Mouse (Mus musculus) urinary bladder, adult 18-20 months (tissue): ENCODE measurements at regions not wholly inside any gene's neighbourhood (a gene's known extent, or its start where the extent isn't known, plus 50 kb on each side); places are given as distances from the start of the nearest gene placed in this dataset.

ENCODE experiments used
- DNase-seq, 2 experiments: peaks; one replicate each; pipeline ENCODE4 v3.0.0; 2022; ENCODE audit warnings: low spot score in 2 of 2, mixed read lengths in 2 of 2

GRCm38 (mm10) chr3:34466312-34466711 is 183.9 kb upstream of the Sox2 start:
- DNase-seq = no peak

GRCm38 (mm10) chr3:34465040-34465831 is 185.0 kb upstream of the Sox2 start:
- DNase-seq = no peak

GRCm38 (mm10) chr3:34458766-34459165 is 191.4 kb upstream of the Sox2 start:
- no peak for DNase-seq

GRCm38 (mm10) chr3:34457821-34458220 is 192.4 kb upstream of the Sox2 start:
- DNase-seq = no peak

GRCm38 (mm10) chr3:34456488-34457433 is 193.4 kb upstream of the Sox2 start:
- DNase-seq = no peak

DNA sequence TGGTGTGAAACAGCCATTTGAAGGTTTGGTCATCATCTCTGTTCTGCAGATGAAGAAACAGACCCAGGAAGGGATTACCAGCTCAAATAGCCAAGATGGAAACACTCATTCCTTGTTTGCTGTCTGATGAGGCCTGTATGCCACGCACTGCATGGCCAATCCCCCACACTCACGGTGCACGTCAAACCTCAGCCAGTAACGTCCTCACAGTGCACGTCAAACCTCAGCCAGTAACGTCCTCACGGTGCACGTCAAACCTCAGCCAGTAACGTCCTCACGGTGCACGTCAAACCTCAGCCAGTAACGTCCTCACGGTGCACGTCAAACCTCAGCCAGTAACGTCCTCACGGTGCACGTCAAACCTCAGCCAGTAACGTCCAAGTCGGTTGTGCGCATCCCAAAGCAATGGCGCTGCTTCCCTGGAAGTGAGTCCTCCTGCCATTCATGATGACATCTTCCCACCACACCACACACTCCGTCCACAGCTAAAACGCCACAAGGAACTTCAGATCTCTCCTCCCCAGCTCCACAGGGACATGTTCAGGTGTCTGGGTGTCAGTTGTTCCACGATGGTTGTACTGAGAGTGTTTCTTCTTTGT is 196.1 kb upstream of the Sox2 start:
- DNase-seq = no peak

- DNase-seq = no peak
Measured at GRCm38 (mm10) chr3:34445354-34445753, 204.9 kb upstream of the Sox2 start.

DNA sequence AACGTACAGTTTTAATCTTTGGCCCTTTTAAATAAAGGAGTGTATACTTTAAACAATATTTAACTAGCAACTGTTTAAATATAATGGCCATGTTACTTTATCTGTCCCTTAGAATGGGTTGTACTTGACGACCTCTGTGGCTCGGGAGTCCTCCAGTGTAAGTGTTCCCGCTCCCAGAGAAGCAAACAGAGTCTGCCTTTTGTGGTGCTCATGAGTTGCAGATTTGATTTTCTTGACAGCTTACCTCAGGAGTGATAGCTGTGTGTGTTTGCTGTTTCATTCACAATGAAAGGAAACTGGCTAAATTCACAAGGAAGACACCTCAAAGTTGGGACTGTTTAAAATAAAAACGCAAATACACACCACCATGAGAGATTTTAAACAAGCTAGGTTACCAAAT is 205.4 kb upstream of the Sox2 start:
- no peak for DNase-seq

DNA sequence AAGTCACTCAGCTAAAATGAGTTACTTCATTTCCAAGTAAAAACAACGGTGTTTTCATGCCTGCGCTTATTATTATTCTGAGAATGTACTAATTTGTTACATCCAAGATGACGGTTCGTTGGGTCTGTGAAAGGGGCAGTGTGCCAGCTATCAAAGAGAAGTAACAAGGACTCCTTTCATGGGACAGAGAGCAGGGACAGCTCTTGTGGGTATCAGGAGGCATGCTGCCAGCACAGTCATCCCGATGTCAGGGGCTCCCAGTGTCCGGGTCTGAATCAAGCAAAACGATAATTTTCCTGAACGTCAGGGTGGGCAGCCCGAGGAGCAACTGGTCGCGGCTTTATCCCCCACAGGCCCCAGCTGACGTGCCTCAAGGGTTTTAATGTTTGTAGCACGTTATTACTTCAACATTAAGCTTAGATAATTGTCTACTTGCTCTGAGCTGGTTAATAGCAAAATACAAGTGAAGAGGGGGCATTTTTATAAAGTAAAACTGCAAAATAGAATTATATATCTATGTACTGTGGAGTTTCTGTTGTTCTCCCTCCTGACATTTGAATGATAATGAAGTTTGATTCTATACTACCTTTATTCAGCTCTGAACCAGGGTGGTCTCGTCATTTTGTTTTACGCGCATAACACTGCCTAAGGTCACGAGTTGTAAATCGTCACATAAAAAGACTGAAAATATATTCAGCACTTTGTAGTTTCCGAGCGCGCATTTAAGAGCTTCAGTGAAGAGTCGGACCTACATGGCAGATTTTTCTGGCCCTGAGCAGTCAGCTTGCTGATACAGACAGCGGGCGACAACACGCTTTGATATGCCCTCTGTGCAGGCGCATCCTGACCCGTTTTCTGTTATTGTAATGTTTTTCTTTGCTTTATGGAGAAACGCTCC is 206.2 kb upstream of the Sox2 start:
- DNase-seq = no peak

- DNase-seq = no peak
Measured at GRCm38 (mm10) chr3:34443307-34443706, 206.9 kb upstream of the Sox2 start.

DNA sequence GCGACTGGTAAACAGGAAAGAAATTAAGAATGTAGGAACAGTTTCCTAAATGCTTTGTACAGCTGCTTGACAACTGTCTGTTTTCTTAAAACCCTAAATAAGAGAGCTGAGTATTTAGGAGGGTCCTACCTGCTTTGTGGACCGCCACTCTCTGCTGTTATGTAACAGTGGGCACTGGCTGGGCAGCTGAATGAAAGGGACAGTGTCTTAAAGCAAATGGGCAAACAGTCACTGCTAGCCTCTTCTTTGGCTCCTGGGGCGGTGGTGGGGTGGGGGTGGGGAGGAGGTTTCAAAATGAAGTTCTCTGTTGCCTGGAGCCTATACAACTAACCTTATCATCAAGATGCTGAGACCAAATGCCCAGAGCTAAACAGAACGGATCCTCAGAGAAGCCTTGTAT is 208.4 kb upstream of the Sox2 start:
- DNase-seq = no peak

- no peak for DNase-seq
Measured at GRCm38 (mm10) chr3:34441266-34441665, 208.9 kb upstream of the Sox2 start.

DNA sequence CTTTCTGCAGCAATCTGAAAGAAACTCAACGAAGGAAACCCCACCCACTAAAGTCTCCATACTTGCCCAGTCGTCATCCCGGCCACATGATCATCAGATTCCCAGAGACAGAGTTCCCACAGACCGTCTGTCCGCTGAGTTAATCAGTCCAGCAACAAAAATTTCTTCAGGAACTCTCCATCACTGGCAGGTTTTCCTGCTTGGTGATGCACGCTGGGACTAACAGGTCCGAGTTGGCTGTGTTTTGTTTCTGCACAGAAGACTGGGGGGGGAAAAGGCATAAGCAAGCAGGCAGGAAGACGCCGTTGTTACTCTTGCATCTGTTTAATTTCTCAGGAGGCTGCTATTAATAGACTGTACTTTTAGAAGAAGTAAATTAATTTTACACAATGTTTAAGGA is 215.3 kb upstream of the Sox2 start:
- DNase-seq = no peak

DNA sequence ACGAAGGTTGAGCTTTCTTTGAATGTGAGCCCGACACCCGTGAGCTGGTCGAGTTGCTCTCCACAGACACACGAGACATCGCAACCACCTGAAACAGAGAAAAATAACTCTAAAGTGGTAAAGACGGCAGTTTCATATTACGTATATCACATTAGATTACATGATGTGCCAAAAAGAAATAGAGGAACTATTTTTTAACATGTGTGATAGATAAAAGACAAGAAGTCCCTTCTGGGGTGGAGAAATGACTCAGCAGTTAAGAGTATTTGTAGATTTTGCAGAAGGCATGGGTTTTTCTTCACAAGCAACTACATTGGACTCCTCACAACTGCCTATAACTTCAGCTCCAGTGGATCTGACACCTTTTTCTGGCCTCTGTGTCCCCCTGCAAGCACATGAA is 222.2 kb upstream of the Sox2 start:
- no peak for DNase-seq

DNA sequence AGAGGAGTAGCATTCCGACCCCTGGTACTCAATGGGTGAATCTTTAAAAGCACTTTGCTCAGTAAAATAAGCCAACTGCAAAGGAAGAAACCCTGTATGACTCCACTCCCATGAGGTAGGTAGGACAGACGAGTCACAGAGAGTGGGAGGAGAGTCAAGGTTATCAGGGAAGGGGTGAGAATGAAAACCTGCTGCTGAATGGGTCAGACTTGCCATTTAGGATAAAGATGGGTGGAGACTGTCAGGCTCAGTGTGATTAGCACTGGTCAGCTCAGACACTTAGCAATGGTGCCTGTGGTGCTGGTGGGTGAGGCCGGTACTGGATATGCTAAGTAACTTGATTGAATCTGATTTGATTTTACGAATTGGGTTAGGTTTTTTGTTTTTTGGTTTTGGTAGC is 222.7 kb upstream of the Sox2 start:
- no peak for DNase-seq

- DNase-seq = no peak
Measured at GRCm38 (mm10) chr3:34426955-34427354, 223.2 kb upstream of the Sox2 start.

DNA sequence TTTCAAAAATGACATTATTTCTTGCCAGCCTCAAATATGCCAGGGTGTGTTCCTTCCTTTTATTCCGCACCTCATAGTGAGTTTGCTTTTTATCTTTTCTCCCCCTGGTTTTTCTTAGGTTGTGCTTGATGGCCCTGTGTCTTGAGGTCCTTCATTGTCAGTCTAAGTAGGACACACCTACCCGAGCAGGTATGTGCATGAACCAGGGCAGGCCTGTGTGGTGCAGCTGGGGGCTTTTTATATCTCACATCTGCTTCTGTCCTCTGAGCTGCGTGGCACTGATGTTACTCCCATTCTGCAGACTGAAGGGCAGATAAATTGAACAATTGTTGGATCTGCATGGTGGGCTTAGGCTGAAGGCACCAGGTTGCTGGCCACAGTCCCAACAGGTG is 238.3 kb upstream of the Sox2 start:
- no peak for DNase-seq

- DNase-seq = no peak
Measured at GRCm38 (mm10) chr3:34411142-34411914, 238.9 kb upstream of the Sox2 start.

- DNase-seq = no peak
Measured at GRCm38 (mm10) chr3:34403586-34403985, 246.6 kb upstream of the Sox2 start.

DNA sequence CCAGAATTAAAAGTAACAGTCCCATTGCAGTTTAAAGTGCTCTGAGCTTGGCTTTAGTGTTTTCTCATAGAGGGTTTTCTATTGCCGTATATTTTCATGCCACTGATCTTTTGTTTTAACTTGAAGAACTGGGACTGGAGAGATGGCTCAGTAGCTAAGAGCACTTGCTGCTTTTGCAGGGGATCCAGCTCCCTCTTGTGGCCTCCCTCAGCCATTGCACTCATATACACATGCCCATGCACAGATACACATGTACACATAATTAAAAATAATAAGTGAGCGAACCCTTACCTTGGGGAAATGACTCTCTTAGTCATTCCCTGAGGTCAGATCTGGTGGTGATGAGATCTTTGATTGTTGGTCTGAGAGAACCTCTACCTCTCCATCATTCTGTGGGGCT is 258.9 kb upstream of the Sox2 start:
- no peak for DNase-seq
